Mouse (Mus musculus): ENCODE results near the gene Coq8b. TPM values are rescaled to one million over a fixed set of nuclear protein-coding genes. Genes with fewer than 3 reads are reported as not detected.
"Not testable (repeated sequence)": the region's sequence is repeated elsewhere in the genome, so short reads cannot be mapped to it uniquely, and the experiment has no call there.

Gene Coq8b
- total and polyA plus RNA-seq, 3 experiments, result 49.7 to 219 (median 64.4) TPM

DNA sequence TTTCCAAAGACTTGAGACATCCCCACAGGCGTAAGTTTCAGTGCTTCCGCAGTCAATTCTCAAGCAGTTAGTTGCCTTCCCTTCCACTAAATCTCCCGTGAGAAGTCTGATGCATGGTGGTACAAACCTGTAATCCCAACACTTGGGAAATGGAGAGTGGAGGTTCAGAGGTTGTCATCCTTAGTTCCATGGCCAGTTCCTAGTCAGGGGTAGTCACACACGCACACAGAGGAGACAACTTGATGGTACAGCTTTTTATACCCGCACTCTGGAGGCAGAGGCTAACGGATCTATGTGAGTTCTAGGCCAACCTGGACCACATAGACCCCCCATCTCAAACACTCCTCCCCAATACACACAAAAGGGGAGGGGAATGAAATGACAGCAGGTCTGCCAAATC, 4.0 kb upstream of the Coq8b start:
- DNase-seq, result no peak

DNA sequence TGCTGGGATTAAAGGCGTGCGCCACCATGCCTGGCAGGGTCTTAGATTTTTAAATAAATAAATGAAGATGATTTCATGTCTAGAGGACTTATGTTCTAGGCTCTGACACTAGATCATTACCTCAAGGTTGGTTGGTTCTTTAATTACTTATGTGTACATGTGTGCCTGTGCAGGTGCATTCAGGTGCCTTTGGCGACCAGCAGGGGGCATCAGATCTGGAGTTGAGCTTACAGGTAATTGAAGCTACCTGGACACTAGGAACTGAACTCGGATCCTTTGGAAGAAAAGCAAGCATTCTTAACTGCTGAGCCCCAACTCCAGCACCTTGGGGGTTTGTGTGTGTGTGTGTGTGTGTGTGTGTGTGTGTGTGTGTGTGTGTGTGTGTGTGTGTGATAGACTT, 2.0 kb upstream of the Coq8b start:
- no peak for DNase-seq

DNA sequence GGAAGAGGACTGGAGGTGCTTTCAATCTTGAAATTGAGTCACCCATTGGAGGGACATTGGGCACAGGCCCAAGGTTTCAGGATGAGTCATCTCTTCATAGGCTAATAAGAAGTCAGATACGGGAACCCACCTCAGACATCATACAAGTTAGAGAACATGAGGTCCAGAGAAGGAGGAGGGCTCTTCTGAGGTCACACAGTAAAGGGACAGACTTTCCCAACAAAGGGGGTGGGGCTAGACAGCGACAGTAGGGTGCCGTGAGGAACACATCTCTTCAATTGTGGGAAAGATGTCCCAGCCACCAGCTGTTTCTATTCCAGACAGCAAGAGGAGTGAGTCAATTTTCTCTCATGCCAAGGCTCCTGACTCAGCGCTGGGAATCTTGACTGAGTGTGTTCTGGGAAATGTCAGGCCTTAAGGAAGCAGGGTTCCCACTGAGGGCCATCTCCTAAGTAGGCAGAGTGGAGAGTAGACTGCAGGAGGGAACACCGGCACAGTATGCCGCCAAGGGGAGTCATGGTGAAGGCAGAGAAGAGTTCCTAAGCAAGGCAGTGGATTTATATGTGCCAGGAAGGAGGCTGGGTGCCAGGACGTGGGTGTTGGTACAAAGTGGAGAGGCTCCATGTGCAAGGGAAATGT, 1.0 kb upstream of the Coq8b start:
- DNase-seq, result peak; percentile 93

DNA sequence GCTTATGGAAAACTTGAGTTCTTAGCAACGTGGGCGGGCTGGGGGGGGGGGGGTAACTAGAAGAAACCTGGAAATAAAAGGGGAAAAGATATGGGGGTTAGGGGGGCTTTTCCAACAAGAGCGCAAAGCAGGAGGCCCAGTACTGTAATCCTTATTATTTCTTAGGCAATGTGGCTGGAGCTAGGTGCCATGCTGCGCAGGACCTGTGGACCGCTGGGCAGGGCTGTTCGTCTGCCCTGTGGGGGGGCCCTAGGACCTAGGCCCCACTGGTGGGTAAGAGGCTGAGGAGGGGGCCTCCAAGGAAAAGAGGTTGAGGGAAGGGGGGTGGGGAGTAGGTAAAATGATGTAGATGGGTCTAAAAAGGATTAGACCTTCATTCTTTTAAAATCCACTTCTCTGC, 477 bp downstream of the Coq8b start:
- no peak for DNase-seq

DNA sequence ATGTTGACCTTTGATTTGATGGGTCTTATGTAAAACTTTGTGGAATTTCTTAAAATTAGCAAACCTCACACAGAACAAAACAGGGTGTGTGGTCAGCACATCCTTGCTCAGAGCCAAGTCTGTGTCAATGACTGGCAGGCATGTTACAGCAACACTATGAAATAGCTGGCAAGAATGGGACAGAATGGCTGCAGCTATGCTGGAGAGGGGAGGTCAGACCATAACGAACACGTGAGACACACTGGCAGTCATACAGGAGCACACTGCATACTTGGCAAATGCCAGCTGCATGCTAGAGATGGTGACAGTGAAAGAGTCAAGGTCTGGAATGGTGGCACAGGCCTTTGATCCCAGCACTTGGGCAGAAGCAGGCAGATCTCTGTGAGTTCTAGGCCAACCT, 2.9 kb downstream of the Coq8b start:
- DNase-seq, result peak; percentile 77

DNA sequence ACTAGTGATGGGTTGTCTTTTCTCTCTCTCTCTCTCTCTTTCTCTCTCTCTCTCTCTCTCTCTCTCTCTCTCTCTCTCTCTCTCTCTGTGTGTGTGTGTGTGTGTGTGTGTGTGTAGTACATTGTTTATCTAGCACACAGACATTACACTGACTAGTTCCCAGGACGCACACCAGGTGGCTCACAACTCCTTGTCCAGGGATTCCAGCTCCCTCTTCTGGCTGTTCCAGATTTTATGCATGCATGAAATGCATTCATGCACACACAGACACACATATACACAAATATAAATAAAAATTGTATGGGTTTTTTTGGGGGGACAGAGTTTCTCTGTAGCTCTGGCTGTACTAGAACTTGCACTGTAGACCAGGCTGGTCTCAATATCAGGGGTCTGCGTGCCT, 4.7 kb downstream of the Coq8b start:
- DNase-seq, result no peak

DNA sequence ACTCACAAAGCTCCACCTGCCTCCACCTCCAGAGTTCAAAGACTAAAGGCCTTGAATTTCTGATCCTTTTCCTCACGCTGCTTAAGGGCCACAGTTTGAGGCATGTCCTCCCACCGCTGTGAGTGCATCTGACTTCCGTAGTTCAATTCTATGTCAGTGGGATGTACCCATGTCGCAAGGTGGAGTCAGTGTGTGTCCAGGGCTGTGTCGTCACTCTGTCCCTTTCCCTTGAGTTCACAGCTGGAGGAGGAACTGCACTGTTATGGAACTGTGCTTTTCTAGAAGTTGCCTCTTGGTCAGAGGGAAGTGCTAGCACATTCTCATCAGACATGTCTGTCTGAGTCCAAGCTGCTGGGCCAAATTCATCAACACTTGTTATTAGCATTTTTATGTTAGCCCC, 5.7 kb downstream of the Coq8b start:
- DNase-seq, result no peak

DNA sequence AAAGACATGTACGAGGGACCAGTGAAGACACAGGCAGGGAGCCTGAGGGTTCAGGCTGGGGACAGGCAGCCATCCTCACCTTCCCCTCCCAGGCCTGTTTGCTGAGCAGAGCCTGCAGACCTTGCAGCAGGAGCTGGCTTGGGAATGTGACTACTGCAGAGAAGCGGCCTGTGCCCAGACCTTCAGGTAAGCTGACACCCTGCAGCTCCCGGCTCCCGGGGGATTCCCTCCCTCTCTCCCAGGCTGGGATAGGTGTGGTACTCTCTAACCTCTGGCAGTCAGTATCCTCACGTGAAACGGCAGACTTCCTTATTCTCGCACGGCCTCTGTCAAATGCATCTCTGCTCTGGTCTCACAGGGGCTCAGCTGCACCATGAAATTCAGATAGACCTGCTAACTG, 10.4 kb downstream of the Coq8b start:
- no peak for DNase-seq

DNA sequence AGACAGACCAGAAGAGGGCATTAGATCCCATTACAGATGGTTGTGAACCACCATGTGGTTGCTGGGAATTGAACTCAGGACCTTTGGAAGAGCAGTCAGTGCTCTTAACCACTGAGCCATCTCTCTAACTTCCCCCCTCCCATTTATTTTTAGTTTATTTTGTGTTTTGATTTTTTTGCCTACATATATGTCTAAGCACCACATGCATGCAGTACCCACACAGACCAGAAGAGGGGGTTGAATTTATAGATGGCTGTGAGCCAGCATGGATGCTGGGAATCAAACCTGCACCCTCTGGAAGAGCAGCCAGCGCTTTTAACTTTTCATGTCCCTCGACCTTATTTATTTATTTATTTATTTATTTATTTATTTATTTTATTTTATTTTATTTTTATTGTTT, 11.3 kb downstream of the Coq8b start:
- not testable (repeated sequence) for DNase-seq

DNA sequence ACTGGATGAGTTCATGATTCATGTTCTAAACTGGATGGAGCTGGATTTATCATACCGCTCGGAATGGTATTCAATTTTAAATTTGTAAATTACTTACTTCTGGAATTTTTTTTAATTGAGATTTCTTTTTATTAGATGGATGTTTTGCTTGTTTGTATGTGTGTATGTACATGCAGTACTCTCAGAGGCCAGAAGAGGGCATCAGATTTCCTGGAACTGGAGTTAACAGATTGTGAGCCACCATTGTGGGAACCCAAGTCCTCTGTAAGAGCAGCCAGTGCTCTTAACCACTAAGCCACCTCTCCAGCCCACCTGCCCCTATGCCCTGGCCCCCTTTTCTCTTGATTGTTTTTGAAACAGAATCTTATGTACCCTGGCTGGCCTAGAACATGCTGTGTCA, 16.3 kb downstream of the Coq8b start:
- DNase-seq, result no peak

DNA sequence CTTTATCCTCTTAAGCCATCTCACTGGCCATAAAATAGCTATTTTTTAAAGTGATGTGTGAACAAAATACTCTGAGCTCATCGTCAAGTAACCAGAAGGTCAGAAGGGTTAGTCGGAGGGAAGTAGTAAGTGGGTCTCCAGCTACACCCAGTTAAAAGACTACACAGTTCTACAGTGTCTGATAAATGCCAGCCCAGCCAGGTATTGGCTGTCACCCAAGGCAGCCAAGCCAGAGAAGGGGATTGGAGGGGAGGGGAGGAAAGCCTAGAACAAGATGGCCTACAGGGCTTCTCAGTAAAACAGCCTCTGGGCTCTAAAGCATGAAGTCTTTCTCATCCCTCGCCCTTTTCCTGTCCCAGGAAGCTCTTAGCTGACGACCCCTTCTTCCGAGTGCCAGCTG, 17.1 kb downstream of the Coq8b start:
- no peak for DNase-seq

DNA sequence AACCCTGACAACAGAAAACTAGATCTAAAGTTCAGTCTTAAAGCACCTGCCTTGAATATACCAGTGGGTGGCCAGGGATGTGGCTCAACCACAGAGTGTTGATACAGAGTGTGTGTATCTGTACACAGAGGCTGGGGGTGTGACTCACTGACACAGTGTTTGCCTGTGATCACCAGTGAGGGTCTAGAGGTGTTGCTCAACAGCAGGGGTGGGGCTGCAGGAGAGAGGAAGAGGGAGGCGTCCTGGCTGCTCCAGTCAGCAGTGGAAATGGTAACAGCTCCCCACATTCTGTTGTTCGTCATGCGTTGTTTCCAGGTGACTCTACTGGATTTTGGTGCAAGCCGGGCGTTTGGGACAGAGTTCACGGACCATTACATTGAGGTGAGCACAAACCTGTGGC, 19.1 kb downstream of the Coq8b start:
- DNase-seq, result no peak

DNA sequence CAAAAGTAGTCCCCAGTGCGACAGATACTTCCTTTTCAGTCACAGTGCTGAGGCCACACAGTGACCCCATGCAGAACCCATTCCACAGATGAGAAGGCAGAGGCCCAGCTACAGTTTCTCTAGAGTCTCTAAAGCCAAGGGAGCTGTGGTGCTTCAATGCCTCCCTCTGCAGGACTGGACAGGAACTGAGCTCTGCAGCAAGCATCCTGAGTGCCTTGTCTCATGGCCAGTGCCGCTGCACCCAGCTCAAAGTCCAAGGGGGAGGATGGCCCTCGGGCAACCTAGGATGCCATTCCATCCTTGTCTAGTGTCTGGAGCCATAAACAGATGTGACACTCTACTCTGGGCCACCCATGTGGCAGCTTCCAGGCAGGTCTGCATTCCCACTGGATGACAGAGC, 22.9 kb downstream of the Coq8b start:
- DNase-seq, result peak; percentile 23

DNA sequence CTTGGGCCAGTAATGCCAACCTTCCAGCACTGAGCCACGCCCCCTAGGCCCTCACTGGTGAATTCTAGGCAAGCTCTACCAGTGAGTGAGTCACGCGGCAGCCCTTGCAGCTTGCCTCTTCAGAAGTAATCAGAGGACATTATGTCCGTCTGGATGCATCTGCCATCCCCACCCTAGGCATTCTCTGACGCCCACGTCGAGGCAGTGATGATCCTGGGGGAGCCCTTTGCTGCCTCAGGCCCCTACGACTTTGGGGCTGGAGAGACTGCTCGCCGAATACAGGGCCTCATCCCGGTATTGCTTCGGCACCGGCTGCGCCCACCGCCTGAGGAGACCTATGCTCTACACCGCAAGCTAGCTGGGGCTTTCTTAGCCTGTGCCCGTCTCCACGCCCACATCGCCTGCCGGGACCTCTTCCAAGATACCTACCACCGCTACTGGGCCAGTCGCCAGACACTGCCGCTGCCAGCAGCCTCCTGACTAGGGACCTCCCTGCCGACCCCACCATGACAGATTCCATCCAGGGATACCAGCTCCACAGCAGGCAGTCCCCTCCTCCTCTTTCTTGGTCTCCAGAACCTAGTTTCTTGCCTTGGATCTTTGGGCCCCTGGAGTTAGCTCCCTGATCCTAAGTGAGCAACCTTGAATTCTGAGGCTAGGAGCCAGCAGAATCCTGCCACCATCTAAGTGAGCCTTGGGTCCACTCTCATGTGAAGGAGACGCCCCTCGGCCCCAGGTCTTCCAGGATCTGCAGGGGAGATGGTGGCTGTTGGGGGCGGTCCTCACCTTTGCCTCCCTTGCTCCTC, 24.4 kb downstream of the Coq8b start:
- peak; percentile 83 for DNase-seq

DNA sequence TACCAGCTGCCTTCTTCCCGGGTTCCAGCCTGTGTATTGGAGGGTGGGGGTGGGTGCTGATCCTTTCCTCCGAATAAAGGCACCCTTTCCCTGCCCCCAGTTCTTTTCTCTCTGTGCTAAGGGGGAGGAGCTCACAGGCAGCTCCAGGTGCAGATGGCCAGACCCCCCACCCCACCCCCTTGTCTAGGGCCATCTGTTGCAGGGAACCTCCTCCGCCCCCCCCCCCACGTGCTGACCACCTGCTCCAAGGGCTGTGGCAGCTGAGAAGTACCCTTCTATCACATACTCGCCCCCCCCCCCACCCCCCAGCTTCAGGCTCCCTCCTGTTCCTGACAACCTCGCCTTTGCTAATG, 25.0 kb downstream of the Coq8b start:
- no peak for DNase-seq

DNA sequence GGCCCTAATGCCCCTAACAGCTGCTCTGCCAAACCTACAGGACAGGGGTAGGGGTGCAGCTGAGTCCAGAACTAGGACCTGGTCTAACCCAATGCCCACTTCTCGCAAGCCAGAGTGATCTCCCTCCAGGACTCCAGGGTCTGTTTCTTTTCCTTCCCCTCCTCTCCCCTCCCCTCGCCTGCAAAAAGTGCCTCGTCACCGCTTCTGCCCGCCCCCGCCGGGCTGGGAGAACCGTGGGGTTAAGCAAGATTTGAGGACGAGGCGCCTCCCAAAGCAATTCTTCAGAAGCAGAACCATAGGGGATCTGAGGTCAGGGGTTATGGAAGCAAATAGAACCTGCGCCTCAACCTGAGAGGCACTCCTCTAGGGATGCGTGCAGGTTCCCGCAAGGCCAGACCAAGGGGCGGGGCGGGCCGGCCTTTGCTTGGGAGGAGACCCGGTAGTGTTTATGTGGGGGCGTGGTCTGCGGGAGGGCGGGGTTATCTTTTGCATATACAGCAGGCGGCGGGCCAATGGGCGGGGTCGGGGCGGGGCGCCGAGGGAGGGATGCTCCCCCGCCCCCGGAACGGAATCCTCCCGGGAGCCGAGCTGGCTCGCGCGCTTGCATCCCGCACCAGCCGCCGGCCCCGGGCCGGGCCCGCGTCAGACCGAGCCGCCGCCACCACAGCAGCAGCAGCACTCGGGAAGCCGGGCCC, 25.5 kb downstream of the Coq8b start, which contains the start of gene Numbl:
Gene Numbl (plus strand): TSS at position 229 of the 695 bp plus-strand sequence.
- DNase-seq, result peak; percentile 96

DNA sequence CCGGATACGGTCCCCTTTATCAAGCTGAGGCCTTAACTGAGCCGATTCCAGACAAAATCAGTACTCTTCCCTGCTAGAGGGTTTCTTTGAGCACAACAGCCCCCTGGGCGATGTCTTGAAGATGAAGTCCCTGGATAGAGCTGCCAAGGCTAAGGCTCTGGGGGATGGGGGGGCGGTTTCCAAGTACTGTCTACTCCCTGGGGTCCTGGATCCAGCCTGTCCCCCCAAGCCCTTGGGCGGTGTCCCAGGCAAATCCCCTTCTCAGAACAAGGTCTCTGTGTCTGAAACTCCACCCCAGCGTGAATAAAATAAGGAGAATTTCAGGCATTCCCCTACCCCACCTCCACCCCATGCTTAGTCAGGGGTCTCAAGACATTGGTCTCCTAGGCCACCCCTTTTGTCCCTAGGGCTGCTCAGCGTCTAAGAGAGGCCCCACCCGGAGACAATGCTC, 26.5 kb downstream of the Coq8b start:
- DNase-seq, result no peak

DNA sequence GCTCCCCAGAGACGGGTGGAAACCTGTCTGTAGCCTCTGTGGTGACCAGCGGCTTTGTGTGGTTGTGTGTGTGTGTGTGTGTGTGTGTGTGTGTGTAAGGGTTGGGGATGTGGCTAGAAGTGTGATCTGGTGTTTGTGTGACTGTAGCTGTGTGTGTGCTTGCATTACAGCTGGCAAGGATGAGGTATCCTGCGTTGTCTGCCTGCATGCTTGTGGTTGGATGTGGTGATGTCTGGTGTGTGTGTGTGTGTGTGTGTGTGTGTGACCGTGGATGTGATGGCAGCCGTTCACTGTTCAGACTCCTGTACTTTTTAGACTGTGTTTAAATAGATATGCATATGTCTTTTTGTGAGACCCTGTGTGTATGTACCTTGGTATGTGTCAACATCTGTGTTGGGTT, 26.9 kb downstream of the Coq8b start:
- DNase-seq, result no peak

DNA sequence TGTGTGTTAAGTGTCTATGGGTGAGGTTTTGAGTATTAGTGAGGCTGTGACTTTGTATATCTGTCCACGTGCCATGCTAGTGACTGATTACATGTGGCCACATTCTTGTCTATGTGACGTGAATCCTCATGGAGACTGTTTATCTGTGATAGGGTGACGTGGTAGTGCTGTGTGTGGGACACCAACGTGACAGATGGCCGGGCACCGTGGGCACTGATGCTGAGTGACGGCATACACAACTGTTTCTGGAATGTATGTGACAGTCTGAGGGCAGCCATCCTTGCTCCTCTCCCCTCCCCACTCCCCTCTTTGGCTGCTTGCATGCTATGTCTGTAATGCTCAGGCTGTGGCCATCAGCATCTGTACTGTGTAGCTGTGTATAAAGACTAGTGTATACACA, 28.0 kb downstream of the Coq8b start:
- DNase-seq, result no peak

DNA sequence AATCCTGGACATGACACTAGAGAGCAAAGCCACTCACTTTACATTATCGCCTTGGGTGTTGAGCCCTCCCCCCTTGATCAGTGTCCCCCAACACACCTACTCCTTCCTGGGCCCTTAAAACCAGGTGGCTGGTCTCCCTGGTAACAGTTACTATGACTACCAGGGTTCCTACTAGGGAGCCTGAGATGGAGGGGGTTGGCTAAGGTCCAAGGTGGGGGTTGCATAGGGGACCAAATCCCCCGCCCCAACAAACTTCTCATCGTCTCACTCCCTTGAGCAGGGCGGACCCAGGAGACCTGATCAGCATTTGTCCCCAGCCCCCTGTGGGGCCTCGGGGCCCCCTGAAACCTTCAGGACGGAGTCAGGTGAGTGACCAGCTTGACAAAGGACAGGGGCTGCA, 29.1 kb downstream of the Coq8b start:
- DNase-seq, result no peak

DNA sequence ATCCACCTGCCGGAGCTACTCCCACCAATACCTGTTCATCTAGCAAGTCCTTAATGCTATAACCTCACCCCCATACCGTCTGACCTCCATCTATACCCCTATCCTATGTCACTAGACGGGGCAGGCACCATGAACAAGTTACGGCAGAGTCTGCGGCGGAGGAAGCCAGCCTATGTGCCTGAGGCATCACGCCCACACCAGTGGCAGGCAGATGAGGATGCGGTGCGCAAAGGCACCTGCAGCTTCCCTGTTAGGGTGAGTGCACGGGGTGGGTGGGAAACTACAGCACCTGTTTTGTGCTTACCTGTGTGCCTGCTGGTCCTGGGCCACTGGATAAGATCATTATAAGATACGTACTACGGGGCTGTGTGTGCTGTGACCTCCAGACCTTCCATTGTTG, 31.9 kb downstream of the Coq8b start:
- no peak for DNase-seq

DNA sequence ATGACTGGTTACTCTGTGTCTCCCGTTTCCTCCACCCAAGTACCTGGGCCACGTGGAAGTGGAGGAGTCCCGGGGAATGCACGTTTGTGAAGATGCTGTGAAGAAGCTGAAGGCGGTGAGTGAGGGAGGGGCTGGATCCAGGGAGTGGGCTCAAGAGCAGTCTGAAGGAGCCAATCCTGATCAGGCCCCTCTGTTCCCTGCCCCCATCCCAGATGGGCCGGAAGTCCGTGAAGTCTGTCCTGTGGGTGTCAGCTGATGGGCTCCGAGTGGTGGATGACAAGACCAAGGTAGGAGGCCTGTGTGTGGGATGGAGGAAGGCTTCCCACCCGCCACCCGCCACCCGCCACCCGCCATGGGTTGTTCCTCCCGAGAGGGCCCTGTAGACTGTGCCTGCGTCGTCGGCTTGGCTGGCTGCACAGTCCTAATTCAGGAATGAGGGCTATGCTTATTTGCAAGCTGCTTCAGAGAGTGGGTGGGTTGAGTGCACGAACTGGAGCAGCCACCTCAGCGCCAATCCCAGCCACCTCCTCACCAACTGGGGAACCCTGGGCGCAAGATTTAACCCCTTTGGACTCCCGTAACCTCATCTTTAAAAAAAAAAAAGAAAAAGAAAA, 33.8 kb downstream of the Coq8b start:
- no peak for DNase-seq

DNA sequence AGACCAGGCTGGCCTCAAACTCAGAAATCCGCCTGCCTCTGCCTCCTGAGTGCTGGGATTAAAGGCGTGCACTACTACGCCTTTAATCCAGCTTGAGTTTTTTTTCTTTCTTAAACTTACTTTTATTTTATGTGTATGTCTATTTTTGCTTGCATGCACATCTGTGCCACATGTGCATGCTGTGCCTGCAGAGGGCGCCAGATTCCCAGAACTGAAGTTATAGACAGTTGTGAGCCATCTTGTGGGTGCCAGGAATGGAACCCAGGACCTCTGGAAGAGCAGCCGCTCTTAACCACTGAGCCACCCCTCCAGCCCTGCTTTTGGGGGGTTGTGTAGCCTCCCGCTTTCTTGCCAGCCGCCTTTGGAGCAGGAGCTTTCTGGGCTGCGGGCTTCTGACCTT, 38.6 kb downstream of the Coq8b start:
- DNase-seq, result no peak

Measured in adrenal gland, adult 2 months (tissue).